Mouse (Mus musculus) right cerebral cortex, adult 2 months (tissue): Measurements from ENCODE around the gene Lgalsl.

Experiments
- DNase-seq, 2 experiments: peaks; one replicate each; pipeline ENCODE4 v3.0.0; 2021 to 2022; ENCODE audit warnings: low spot score in 2 of 2

The Lgalsl gene

DNA sequence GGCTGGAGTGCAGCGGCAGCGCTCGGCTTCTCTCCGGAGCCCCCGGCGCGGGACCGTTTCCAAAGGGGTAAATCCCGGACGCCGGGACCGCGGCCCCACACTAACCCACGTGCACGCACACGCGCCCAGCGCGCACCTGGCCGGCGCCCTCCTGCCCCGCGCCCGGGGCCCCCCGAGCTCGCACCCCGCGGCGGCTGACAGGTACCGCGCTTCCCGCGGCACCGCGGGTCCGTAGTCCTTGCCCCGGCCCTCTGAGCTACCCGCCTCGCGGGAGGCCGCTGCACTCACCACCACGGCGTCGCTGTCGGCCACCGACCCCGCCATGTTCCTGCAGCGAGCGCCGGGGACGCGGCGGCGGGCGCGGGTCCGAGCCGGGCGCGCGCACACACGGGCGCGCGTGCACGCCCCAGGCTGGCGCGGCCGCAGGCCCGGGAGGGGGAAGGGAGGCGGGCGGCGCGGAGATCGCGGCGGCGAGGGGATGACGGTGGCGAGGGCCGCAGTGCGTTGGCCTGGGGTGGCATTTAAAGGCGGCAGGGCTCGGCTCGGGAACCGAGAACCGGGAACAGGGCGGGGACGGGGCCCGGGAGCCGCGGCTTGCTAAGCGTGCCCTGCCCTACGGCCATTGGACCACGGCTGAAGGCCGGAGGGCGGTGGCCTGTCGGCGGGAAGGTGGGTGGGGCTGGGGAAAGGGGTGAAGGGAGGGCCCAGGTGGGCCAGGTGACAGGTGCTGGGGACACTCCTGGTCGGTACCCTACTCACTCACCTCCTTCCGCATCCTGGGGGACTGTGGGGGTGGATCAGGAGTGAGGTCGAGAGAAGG is at the start of gene Lgalsl:
TSS of gene Lgalsl (minus strand) at position 371 of the 820 bp plus-strand sequence.
- peak; percentile 59 to 73 for DNase-seq

GRCm38 (mm10) chr11:20878644-20879043 is 47.8 kb upstream of the Lgalsl start:
- DNase-seq, result no peak

GRCm38 (mm10) chr11:20877578-20878096 is 46.8 kb upstream of the Lgalsl start:
- DNase-seq, result peak; percentile 26 to 34

- no peak for DNase-seq
These were observed 42.5 kb upstream of the Lgalsl start for GRCm38 (mm10) chr11:20873386-20873785.

DNA sequence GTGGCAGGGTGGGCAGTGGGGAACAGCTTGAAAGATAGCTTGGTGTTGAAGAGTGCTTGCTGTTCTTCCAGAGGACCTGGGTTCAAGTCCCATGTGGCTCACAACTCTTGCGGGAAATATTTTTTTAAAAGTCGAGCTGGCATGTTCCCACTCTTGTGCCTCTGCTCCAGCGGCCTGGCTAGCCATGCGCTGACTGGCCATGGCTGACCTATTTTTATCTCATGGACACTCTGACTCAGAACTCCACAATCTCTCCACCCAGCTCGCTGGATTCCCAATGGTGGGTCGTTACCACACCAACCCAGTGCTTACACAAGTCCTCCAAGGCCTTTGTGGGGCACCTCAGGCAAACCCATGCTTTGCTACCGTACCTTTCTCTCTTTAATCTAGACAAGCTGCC is 42.1 kb upstream of the Lgalsl start:
- DNase-seq, result no peak

DNA sequence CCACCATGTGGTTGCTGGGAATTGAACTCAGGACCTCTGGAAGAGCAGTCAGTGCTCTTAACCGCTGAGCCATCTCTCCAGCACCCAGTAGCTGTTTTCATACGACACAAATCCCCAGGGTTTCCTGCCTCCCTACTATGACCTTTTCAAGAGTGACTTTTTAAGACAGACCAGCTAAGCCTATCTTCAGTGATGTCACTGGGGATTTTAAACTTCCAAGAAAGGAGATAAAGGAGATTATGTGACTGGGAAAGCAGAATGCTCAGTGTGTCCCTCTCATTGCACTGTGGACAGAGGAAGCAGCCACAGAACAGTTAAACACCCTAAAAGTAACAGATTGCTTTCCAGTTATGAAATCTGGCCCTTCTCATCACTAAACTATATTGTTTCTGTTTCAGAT is 41.6 kb upstream of the Lgalsl start:
- no peak for DNase-seq

- no peak for DNase-seq
These were observed 39.1 kb upstream of the Lgalsl start for GRCm38 (mm10) chr11:20869927-20870326.

DNA sequence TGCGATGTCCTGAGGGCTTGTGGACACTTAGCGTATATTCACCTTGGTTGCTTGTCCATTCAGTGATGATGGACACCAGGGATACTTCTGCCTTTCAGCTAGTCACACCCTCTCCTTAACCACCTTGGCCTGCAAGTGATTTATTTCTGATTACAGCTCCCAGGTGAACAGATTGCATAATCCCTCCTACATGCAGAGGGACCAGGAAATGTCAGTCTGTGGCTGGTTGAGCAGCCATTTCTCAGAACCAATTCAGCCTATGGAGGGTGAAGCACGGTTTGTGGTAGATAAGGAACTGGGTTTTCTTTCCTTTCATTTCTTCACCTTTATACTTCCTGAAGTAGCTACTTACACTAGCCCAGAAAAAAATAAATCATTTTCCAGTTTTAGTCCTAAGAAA is 34.6 kb upstream of the Lgalsl start:
- DNase-seq, result no peak

GRCm38 (mm10) chr11:20864647-20865046 is 33.8 kb upstream of the Lgalsl start:
- no peak for DNase-seq

DNA sequence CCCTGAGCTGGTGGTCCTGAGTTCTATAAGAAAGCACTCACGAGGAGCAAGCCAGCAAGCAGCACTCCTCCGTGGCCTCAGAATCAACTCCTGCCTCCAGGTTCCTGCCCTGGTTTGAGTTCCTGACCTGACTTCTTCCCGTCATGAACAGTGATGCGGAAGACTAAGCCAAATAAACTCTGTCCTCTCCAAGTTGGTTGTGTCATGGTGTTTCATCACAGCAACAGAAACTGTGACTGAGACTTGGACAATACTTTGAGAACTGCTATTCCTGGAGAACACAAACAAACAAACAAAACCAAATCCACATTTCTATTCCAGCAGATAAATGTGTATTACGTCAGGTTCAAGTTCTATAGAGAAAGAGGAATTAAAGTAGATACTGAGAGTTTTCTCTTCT is 31.2 kb upstream of the Lgalsl start:
- DNase-seq, result no peak

GRCm38 (mm10) chr11:20860351-20860750 is 29.5 kb upstream of the Lgalsl start:
- no peak for DNase-seq

- DNase-seq, result no peak
These were observed 29.0 kb upstream of the Lgalsl start for GRCm38 (mm10) chr11:20859858-20860257.

DNA sequence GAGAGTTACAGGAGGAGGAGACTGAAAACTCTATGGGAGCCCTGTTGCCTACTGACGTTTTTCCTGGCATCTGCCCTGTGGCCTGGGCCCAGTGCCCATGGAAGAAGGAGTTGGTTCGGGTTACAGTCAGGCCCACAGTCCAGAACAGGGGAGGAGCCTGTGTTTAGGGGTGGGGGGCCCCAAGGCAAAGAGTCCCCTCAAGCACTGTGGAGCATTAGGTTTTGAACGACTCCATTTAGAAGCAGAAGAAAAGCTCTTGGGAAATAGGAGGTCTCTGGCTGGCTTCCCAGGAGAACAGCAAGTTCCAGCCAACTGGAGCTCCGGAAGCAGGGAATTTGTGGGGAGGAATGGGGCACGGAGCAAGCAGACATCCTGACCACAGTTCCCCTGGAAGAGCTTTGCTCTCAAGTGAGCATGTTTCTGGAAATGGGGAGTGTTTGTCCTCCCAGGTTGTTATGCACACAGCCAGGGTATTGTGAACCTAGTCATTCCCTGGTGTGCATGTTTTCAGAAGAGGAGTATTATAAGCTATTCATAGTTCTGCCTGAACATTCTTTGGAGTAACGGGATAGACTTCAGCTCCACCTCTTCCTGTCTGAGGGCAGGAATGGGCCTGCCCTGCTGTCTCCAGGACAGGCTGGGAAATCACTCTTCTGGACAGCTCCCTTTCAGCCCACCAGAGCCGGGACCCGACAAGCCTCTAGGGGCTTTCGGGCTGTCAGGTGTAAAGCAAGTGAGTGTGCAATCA is 28.2 kb upstream of the Lgalsl start:
- DNase-seq, result peak; percentile 65 to 80

- no peak for DNase-seq
These were observed 27.1 kb upstream of the Lgalsl start for GRCm38 (mm10) chr11:20857921-20858320.

DNA sequence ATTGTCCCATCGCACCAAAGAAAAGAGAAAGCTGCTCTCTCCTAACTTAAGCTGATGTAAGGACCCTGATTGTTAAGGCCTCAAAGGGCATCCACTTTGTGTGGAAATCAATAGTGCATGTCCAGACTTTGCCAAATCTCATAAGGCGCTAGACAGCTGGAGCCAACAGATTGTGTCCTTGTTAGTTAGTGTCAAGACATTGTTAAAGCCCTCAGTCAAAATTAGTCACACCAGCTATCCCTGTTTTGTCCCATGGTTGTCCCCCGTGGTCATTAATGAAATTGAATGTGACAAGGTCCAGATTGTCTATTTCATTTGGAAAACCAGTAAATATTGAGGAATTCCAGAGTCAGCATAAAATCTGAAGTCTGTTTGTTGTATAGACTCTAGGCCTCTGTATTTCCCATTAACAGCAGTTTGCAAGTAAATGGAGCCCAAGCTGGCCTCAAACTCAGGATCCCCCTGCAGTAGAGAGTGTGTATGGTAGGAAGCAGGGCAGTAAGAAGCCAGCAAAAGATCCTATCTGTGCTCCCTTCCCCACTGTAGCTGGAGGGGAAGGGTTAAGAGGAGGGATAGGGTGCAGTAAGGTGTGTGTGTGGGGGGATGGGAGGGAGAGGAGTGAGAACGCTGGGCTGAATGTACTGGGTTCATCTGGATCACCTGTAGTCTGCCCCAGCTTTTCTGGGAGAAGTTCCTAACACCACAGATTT is 23.3 kb upstream of the Lgalsl start:
- DNase-seq, result no peak

DNA sequence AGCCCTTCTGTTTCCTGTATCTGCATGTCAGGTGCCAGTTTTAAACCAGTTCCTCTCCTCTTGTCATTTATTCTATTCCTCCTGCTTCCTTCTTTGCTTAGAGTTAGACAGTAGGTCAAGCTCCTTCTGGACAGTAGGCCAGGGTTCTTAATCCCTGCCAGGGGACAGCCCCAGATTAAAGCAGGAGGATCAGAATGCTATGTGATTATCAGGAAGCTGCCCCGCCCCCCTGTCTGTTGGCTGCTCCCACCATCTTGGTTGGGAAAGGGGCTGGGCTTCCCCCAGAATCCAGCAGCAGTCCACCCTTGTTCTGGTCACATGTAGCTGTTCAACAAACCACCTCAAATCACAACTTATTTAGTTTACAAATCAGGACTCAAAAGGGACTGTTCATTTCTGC is 19.3 kb upstream of the Lgalsl start:
- no peak for DNase-seq

- DNase-seq, result no peak
These were observed 18.5 kb upstream of the Lgalsl start for GRCm38 (mm10) chr11:20849403-20849802.

GRCm38 (mm10) chr11:20837366-20837765 is 6.5 kb upstream of the Lgalsl start:
- no peak for DNase-seq

DNA sequence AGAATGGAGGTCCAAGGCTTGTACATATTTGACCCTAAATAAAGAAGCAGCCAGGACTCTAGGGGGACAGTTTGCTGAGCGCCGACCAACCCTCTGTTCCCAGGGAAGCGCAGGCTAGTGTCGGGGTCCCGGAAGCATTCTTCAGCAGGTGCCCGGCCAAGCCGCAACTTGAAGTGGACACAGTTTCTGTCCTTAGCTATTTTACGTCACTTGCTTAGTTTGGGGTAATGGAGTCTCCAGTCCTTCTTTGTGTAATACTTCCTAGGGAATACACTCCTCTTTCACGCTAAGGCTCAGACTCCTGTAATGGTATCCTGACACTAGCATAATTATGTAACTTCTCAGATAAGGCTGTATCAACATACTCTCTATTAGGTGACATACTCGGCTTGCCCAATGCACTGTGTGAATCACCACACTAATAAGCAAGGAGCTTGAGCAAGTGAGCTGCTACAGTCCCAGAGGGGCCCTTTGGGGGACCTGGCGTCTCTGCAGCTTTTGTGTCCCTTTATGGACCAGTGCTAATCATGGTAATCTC is 813 bp upstream of the Lgalsl start:
- peak; percentile 19 to 35 for DNase-seq

DNA sequence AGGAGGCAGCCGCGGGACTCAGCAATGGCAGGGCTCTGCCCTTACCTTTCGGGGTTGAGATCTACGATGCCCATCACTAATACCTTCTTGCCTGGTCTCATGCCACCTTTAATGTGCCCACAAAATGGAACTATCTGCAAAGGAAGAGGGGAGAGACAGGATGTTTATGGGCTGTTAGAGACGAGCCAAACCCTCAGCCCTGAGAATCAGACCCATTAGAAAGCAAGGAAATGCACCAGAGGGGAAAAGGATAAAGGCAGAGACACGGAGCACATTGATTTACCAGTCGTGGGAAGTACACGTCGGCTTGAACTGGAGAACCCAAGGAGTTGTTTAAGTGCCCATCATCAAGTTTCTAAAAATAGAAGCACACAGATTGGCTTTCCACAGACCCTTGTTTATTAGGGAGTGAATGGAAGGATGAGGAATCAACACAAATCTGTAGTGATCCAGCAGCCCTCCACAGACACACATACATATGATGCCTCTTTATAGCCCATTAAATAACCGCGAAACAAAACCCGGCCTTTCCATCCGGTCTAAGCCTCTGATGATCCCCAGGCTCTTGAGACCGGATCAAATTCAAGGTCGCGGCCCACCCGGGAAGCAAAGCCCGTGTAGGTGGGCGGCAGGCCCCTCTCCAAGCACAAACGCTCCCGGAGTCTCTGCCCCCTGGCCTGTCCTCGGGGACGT is 717 bp downstream of the Lgalsl start:
- DNase-seq, result peak; percentile 31 to 53

DNA sequence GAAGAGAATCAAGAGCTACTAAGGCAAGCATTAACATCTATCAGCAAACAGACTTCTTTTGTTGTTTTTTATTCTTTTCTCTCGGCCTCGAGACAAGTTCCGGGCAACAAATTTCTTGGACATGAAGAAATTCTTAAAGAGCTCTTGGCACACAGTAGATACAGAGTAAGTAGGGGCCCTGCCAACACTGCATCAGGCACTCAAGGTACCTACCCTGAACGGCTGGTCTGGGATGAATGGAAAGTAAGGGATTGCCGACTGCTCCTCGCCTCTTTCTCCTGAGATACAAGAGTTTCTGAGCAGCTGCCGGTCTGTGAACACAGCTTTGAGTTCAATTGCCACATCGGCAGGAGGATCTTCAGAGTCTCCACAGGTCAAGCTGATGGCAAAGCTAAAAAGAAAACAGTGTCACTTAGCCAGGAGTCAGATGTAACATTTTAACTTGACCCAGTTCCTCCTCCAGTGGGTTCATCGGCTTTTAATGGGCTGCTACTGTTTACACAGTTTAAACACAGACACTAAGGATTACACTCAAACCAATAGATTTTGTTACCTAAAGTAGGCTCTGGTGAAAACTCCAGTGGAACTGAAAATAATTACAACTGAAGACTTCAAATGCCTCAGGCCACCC is 1.7 kb downstream of the Lgalsl start:
- DNase-seq, result peak in 1 of 2 experiments; percentile 25
